Mouse (Mus musculus): ENCODE data around the gene Sparcl1. TPM values are rescaled to one million over a fixed set of nuclear protein-coding genes. Genes with fewer than 3 reads are reported as not detected.

Gene Sparcl1
- polyA plus RNA-seq, 1 experiment from 2014 or later, result 61.9 TPM

GRCm38 (mm10) chr5:104108127-104108875 is 5.2 kb downstream of the Sparcl1 start:
- DNase-seq (ENCODE audit: low spot score) (peak; percentile 69), ATAC-seq (ENCODE audit: low FRiP score) (peak; percentile 66)
- peak overlapping the region; percentile 89 for H3K27ac ChIP-seq (ENCODE audit: low read depth, low read length)
- H3K9ac ChIP-seq (ENCODE audit: low read depth, low read length), result peak overlapping the region; percentile 16; the same call in 1 of the 2 replicates
- no peak overlapping the region for H3K4me3 ChIP-seq (ENCODE audit: low read depth, low read length)
- H3K27me3 ChIP-seq (ENCODE audit: control insufficient read depth, insufficient read depth, low read length), result no peaks in the 10 kb centered on the region
- H3K36me3 ChIP-seq (ENCODE audit: control insufficient read depth, insufficient read depth, low read length), result no peaks in the 10 kb centered on the region
- no peaks in the 10 kb centered on the region for H3K9me3 ChIP-seq (ENCODE audit: control insufficient read depth, low read length)
- H3K4me2 ChIP-seq (replicated peaks; ENCODE audit: low read depth, low read length), result peak overlapping the region; percentile 19
- 42% methylated on average over 11 of the region's 11 CpGs for WGBS
- peaks cover 16% of the 10 kb centered on the region for H3K4me1 ChIP-seq (replicated peaks; ENCODE audit: control insufficient read depth, insufficient read depth, low read length)

DNA sequence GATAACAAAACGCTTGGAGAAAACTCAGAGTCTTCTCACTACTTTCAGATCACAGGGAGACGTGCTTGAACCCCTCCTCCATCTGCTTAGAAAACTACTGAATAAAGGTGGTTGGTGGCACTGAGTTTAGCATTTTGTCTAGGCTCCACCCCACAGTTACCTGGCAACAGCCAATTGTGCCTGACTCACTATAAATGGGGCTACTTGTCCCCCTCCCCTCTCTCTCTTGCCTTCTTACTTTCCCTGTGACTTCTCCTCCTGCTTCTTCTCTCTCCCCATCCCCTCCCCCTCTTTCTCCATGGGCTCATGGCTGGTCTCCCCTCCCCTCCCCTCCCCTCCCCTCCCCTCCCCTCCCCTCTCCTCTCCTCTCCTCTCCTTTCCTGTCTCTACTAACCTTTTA is 9.4 kb downstream of the Sparcl1 start:
- Histone ChIP-seq H3K9ac (ENCODE audit: low read depth, low read length) (no peak overlapping the region), H3K27ac (ENCODE audit: low read depth, low read length) (no peak overlapping the region), H3K4me2 (replicated peaks; ENCODE audit: low read depth, low read length) (no peak overlapping the region), H3K9me3 (ENCODE audit: control insufficient read depth, low read length) (no peaks in the 10 kb centered on the region), H3K36me3 (ENCODE audit: control insufficient read depth, insufficient read depth, low read length) (no peaks in the 10 kb centered on the region), H3K4me1 (replicated peaks; ENCODE audit: control insufficient read depth, insufficient read depth, low read length) (peaks cover 11% of the 10 kb centered on the region), H3K4me3 (ENCODE audit: low read depth, low read length) (no peak overlapping the region), H3K27me3 (ENCODE audit: control insufficient read depth, insufficient read depth, low read length) (no peaks in the 10 kb centered on the region)
- DNase-seq (ENCODE audit: low spot score) (no peak), ATAC-seq (ENCODE audit: low FRiP score) (peak; percentile 23)
- WGBS, result 41% methylated on average over 2 of the region's 2 CpGs

DNA sequence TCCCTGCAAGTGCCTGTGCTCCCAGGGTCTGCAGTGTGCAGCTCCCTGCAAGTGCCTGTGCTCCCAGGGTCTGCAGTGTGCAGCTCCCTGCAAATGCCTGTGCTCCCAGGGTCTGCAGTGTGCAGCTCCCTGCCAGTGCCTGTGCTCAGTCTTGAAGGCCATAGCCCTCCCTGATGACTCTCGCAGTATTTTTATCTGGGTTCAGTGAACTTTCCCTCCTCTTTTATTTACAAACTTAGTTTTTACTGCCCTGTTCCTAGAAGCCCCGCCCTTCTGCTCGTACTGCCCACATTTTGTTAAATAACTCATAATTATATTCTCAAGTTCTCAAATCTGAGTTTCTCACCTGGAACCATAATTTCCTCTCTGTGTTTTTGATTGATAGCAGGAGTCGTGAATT is 10.4 kb downstream of the Sparcl1 start:
- H3K27ac ChIP-seq (ENCODE audit: low read depth, low read length), result no peak overlapping the region

GRCm38 (mm10) chr5:104101678-104102531 is 11.6 kb downstream of the Sparcl1 start:
- no peaks in the 10 kb centered on the region for H3K36me3 ChIP-seq (ENCODE audit: control insufficient read depth, insufficient read depth, low read length)
- no peak overlapping the region for H3K9ac ChIP-seq (ENCODE audit: low read depth, low read length)
- peaks cover 2% of the 10 kb centered on the region; the same call in 1 of the 2 replicates for H3K4me1 ChIP-seq (replicated peaks; ENCODE audit: control insufficient read depth, insufficient read depth, low read length)
- H3K27ac ChIP-seq (ENCODE audit: low read depth, low read length), result peak overlapping the region; percentile 65
- H3K4me2 ChIP-seq (replicated peaks; ENCODE audit: low read depth, low read length), result no peak overlapping the region
- 12% methylated on average over 10 of the region's 10 CpGs for WGBS
- H3K27me3 ChIP-seq (ENCODE audit: control insufficient read depth, insufficient read depth, low read length), result no peaks in the 10 kb centered on the region
- no peak overlapping the region for H3K4me3 ChIP-seq (ENCODE audit: low read depth, low read length)
- ATAC-seq (ENCODE audit: low FRiP score) (peak; percentile 59), DNase-seq (ENCODE audit: low spot score) (peak; percentile 39)
- no peaks in the 10 kb centered on the region for H3K9me3 ChIP-seq (ENCODE audit: control insufficient read depth, low read length)

More for the DNA sequence above, 10.4 kb downstream of the Sparcl1 start:
- no peak overlapping the region for H3K4me2 ChIP-seq (replicated peaks; ENCODE audit: low read depth, low read length)
- ATAC-seq (ENCODE audit: low FRiP score) (no peak), DNase-seq (ENCODE audit: low spot score) (no peak)
- H3K4me3 ChIP-seq (ENCODE audit: low read depth, low read length), result no peak overlapping the region
- no peaks in the 10 kb centered on the region for H3K36me3 ChIP-seq (ENCODE audit: control insufficient read depth, insufficient read depth, low read length)
- H3K9me3 ChIP-seq (ENCODE audit: control insufficient read depth, low read length), result no peaks in the 10 kb centered on the region
- H3K27me3 ChIP-seq (ENCODE audit: control insufficient read depth, insufficient read depth, low read length), result no peaks in the 10 kb centered on the region
- H3K4me1 ChIP-seq (replicated peaks; ENCODE audit: control insufficient read depth, insufficient read depth, low read length), result peaks cover 5% of the 10 kb centered on the region
- H3K9ac ChIP-seq (ENCODE audit: low read depth, low read length), result no peak overlapping the region
- 74% methylated on average over 4 of the region's 4 CpGs for WGBS

- no peak overlapping the region for H3K27ac ChIP-seq (ENCODE audit: low read depth, low read length)
- ATAC-seq (ENCODE audit: low FRiP score) (no peak), DNase-seq (ENCODE audit: low spot score) (no peak)
- H3K4me3 ChIP-seq (ENCODE audit: low read depth, low read length), result no peak overlapping the region
- no peak overlapping the region for H3K4me2 ChIP-seq (replicated peaks; ENCODE audit: low read depth, low read length)
- no peaks in the 10 kb centered on the region for H3K27me3 ChIP-seq (ENCODE audit: control insufficient read depth, insufficient read depth, low read length)
- H3K9ac ChIP-seq (ENCODE audit: low read depth, low read length), result no peak overlapping the region
- H3K4me1 ChIP-seq (replicated peaks; ENCODE audit: control insufficient read depth, insufficient read depth, low read length), result no peaks in the 10 kb centered on the region
- no peaks in the 10 kb centered on the region for H3K9me3 ChIP-seq (ENCODE audit: control insufficient read depth, low read length)
- 86% methylated on average over 16 of the region's 16 CpGs for WGBS
- H3K36me3 ChIP-seq (ENCODE audit: control insufficient read depth, insufficient read depth, low read length), result no peaks in the 10 kb centered on the region
These were observed 17.2 kb downstream of the Sparcl1 start for GRCm38 (mm10) chr5:104096078-104096938.

DNA sequence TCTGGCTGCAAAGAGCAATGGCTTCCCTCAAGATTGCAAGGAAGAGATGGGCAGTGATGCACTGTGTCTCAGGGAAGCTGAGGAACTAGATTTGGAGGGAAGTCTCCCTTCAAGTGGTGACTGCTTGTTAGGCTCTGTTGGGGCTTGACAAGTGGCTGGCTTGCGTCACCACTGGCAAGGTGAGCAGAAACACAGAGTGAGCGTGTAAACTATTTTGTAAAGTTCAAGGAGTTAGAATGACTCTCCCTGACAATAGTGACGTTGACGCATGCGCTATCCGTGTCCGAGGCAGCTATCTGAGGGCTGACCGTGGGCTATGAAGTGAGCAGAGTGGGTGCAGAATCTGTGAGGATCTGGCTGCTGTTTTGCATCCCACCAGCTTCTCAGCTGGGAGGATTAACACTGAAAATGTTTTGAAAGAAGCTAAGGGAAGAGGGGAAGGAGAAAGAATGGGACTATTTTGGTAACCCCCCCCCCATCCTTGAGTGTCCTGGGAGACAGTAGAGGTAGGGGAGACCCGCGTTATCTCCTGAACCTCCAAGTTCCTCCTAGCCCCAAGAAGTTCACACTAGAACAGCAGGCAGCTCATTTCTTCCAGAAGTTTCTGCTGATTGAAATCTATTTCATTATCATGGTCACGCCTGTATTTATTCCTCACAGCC is 18.0 kb downstream of the Sparcl1 start:
- H3K9ac ChIP-seq (ENCODE audit: low read depth, low read length), result no peak overlapping the region
- H3K36me3 ChIP-seq (ENCODE audit: control insufficient read depth, insufficient read depth, low read length), result no peaks in the 10 kb centered on the region
- no peaks in the 10 kb centered on the region for H3K4me1 ChIP-seq (replicated peaks; ENCODE audit: control insufficient read depth, insufficient read depth, low read length)
- H3K4me3 ChIP-seq (ENCODE audit: low read depth, low read length), result no peak overlapping the region
- H3K9me3 ChIP-seq (ENCODE audit: control insufficient read depth, low read length), result no peaks in the 10 kb centered on the region
- ATAC-seq (ENCODE audit: low FRiP score), result no peak
- no peak for DNase-seq (ENCODE audit: low spot score)
- WGBS, result 88% methylated on average over 11 of the region's 11 CpGs
- H3K27me3 ChIP-seq (ENCODE audit: control insufficient read depth, insufficient read depth, low read length), result no peaks in the 10 kb centered on the region
- H3K27ac ChIP-seq (ENCODE audit: low read depth, low read length), result no peak overlapping the region
- H3K4me2 ChIP-seq (replicated peaks; ENCODE audit: low read depth, low read length), result no peak overlapping the region

DNA sequence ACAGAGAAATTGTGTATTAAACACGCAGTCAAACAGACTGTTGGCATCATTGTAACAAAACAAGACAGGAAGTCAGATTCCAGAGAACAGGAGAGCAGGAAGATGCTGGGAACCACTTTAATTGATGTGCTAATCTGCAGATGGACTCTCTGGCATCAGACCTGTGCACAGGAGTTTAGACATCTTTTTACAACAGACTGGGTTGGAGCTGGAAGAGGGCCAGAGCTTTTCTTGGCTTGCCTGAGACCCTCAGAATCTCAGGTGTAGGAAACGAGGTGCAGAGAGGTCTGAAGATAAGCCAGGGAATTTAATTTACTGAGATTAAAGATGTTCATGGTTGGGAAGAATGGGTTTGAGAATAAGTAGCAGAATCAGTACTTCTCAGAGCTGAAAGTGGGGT is 23.8 kb downstream of the Sparcl1 start:
- H3K36me3 ChIP-seq (ENCODE audit: control insufficient read depth, insufficient read depth, low read length), result no peaks in the 10 kb centered on the region

GRCm38 (mm10) chr5:104085366-104085765 is 28.2 kb downstream of the Sparcl1 start:
- Histone ChIP-seq H3K4me2 (replicated peaks; ENCODE audit: low read depth, low read length) (no peak overlapping the region), H3K4me3 (ENCODE audit: low read depth, low read length) (no peak overlapping the region), H3K27ac (ENCODE audit: low read depth, low read length) (no peak overlapping the region), H3K27me3 (ENCODE audit: control insufficient read depth, insufficient read depth, low read length) (no peaks in the 10 kb centered on the region), H3K36me3 (ENCODE audit: control insufficient read depth, insufficient read depth, low read length) (no peaks in the 10 kb centered on the region), H3K9me3 (ENCODE audit: control insufficient read depth, low read length) (no peaks in the 10 kb centered on the region), H3K4me1 (replicated peaks; ENCODE audit: control insufficient read depth, insufficient read depth, low read length) (no peaks in the 10 kb centered on the region), H3K9ac (ENCODE audit: low read depth, low read length) (no peak overlapping the region)
- WGBS, result 89% methylated on average over 9 of the region's 9 CpGs
- DNase-seq (ENCODE audit: low spot score), result no peak
- no peak for ATAC-seq (ENCODE audit: low FRiP score)

More for the DNA sequence above, 23.8 kb downstream of the Sparcl1 start:
- no peak for ATAC-seq (ENCODE audit: low FRiP score)
- no peak overlapping the region for H3K4me2 ChIP-seq (replicated peaks; ENCODE audit: low read depth, low read length)
- H3K27ac ChIP-seq (ENCODE audit: low read depth, low read length), result no peak overlapping the region
- no peak overlapping the region for H3K9ac ChIP-seq (ENCODE audit: low read depth, low read length)
- DNase-seq (ENCODE audit: low spot score), result no peak
- 84% methylated on average over 2 of the region's 2 CpGs for WGBS
- H3K4me1 ChIP-seq (replicated peaks; ENCODE audit: control insufficient read depth, insufficient read depth, low read length), result no peaks in the 10 kb centered on the region
- no peaks in the 10 kb centered on the region for H3K27me3 ChIP-seq (ENCODE audit: control insufficient read depth, insufficient read depth, low read length)
- no peaks in the 10 kb centered on the region for H3K9me3 ChIP-seq (ENCODE audit: control insufficient read depth, low read length)
- no peak overlapping the region for H3K4me3 ChIP-seq (ENCODE audit: low read depth, low read length)
